Mouse (Mus musculus): ENCODE results near the gene Txndc16. TPM values are rescaled to one million over a fixed set of nuclear protein-coding genes. Genes with fewer than 3 reads are reported as not detected.
A peak's percentile ranks its signal among the peaks of the same experiment; 100 is the strongest.

Gene Txndc16
- polyA plus RNA-seq, 1 experiment from 2014 or later: 17.0 TPM

DNA sequence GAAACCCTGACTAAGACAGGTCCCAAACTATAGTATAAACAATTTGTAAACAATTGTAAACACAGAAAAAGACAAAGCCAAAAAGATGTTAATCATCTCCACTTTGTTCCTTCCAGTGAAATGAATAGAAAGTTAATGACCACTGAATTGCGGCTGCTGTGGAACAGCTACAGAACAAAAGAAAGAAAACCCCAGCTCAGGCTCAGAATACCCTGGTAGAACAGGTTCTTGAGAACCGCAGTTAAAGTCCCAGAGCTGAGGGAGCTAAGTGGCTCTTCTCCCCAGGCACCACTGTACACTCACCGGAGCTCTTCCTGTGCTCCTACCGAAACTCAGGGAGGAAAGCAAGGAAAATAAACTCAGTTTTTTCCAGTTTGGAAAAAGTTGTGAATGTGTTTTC is 9.4 kb downstream of the Txndc16 start:
- Histone ChIP-seq H3K36me3 (peaks cover 18% of the 10 kb centered on the region), H3K4me2 (no peak overlapping the region), H3K27ac (no peak overlapping the region), H3K27me3 (no peaks in the 10 kb centered on the region), H3K4me3 (replicated peaks) (no peak overlapping the region), H3K4me1 (replicated peaks) (no peaks in the 10 kb centered on the region), H3K9me3 (no peaks in the 10 kb centered on the region), H3K9ac (replicated peaks) (no peak overlapping the region)
- WGBS: 79% methylated on average over 4 of the region's 4 CpGs
- ATAC-seq (ENCODE audit: insufficient number of reproducible peaks, insufficient read depth, low FRiP score, low TSS enrichment, low read depth): no peak

DNA sequence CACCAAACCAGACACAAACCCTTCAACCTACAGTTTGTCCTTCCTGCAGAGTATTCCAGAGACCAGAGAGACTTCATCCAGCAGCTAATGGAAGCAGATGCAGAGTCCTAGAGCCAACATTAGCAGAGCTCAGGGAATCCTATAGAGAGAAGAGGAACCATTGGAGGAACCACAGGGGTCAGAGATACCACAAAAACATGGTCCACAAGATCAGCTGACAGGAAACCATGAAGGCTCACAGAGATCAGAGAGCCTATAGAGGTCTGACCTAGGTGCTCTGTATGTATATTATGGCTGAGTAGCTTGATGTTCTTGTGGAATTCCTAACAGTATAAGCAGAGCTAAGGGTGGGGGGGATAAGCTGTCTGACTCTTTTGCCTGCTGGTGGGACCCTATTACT is 19.5 kb downstream of the Txndc16 start:
- no peak overlapping the region for H3K4me2 ChIP-seq
- no peak for ATAC-seq (ENCODE audit: insufficient number of reproducible peaks, insufficient read depth, low FRiP score, low TSS enrichment, low read depth)
- no peaks in the 10 kb centered on the region for H3K9me3 ChIP-seq
- no peaks in the 10 kb centered on the region for H3K4me1 ChIP-seq (replicated peaks)
- H3K4me3 ChIP-seq (replicated peaks): no peak overlapping the region
- H3K9ac ChIP-seq (replicated peaks): no peak overlapping the region
- H3K27me3 ChIP-seq: no peaks in the 10 kb centered on the region
- peaks cover 10% of the 10 kb centered on the region; the same call in 1 of the 2 replicates for H3K36me3 ChIP-seq
- H3K27ac ChIP-seq: no peak overlapping the region

DNA sequence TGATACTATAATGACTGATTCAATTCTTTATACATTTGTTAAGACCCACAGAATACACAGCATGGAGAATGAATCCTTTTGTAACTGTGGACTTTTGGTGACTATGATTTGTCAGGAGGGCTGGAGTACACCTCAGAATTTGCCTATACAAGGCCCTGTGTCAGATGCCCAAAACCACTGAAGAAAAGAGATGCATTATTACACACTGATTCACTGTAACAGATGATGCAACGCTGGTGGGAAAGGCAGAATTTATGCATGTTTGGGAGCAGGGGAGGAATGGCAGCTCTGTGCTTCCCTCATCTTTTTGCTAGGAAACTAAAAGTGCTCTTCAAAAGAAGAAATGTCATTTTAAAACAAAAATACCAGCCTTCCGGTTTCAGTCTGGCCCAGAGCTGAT is 29.1 kb downstream of the Txndc16 start:
- no peak overlapping the region for H3K4me3 ChIP-seq (replicated peaks)
- peaks cover 4% of the 10 kb centered on the region; the same call in 1 of the 2 replicates for H3K36me3 ChIP-seq
- H3K9me3 ChIP-seq: no peaks in the 10 kb centered on the region
- no peaks in the 10 kb centered on the region for H3K4me1 ChIP-seq (replicated peaks)
- WGBS: 89% methylated on average over 2 of the region's 2 CpGs
- H3K27ac ChIP-seq: no peak overlapping the region
- H3K9ac ChIP-seq (replicated peaks): no peak overlapping the region
- no peak for ATAC-seq (ENCODE audit: insufficient number of reproducible peaks, insufficient read depth, low FRiP score, low TSS enrichment, low read depth)
- no peaks in the 10 kb centered on the region for H3K27me3 ChIP-seq
- H3K4me2 ChIP-seq: no peak overlapping the region

DNA sequence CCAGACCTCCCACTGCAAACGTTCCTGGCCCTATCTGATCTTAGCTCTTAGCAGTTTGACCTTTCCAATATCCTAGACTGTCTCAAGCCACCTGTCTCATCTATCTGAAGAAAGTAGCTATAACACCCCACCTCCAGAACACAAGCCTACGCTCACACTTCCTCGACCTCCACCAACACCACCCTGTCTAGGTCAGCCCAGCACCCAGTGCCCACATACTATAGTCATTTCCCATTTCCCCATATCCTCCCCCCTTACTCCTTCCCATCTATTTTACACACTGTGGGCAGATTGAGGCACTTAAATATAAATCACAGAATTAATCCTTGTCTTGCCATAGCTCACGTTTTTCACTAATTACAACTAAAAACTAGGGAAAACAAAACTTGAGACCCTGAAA is 38.5 kb downstream of the Txndc16 start:
- Histone ChIP-seq H3K4me1 (replicated peaks) (no peaks in the 10 kb centered on the region), H3K9me3 (no peaks in the 10 kb centered on the region), H3K27ac (no peak overlapping the region), H3K27me3 (no peaks in the 10 kb centered on the region), H3K9ac (replicated peaks) (no peak overlapping the region), H3K4me2 (no peak overlapping the region), H3K36me3 (no peaks in the 10 kb centered on the region), H3K4me3 (replicated peaks) (no peak overlapping the region)
- ATAC-seq (ENCODE audit: insufficient number of reproducible peaks, insufficient read depth, low FRiP score, low TSS enrichment, low read depth): no peak
- 77% methylated on average over 4 of the region's 4 CpGs for WGBS

DNA sequence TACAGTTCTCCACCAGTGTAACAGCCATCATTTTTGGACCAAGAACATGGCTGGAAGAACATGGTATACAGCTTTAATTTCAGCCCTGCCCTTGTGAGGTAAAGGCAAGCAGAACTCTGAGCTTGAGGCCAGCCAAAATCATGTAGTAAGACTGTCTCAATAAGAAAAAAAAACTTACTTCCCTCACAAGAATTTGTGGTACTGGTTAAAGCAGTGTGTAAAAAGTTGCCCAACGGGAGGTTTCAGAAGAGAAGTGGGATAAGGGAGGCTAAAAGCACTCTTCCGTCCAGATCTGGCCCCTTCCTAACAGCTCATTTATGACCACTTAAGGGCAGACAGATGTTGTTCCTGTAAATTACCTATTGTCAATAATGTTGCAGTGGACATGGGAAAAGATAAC is 40.5 kb downstream of the Txndc16 start:
- ATAC-seq (ENCODE audit: insufficient number of reproducible peaks, insufficient read depth, low FRiP score, low TSS enrichment, low read depth): no peak
- Histone ChIP-seq H3K27ac (no peak overlapping the region), H3K9ac (replicated peaks) (no peak overlapping the region), H3K9me3 (no peaks in the 10 kb centered on the region), H3K4me3 (replicated peaks) (no peak overlapping the region), H3K4me1 (replicated peaks) (peaks cover 6% of the 10 kb centered on the region), H3K4me2 (no peak overlapping the region), H3K36me3 (no peaks in the 10 kb centered on the region), H3K27me3 (no peaks in the 10 kb centered on the region)
- WGBS: 48% methylated on average over 2 of the region's 2 CpGs

DNA sequence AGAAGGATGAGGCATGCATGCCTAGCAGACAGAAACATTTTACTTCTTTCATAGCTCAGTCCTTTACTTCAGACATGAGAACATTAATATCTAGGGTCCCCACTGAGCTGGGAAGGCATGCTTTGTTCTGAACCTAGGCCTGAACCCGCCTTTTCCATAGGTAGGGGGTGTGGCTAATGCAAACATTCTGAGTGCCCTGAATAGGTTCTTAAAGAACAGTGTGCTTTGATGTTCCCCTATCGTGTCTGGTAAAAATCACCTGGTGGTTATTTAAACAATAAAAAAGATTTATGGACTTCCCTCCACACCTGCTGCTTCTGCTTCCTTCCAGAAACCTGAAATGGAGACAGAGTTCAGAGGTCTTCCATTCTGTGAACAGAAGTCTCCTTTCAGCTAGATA is 40.9 kb downstream of the Txndc16 start:
- WGBS: 36% methylated on average over 2 of the region's 2 CpGs
- Histone ChIP-seq H3K9ac (replicated peaks) (no peak overlapping the region), H3K4me1 (replicated peaks) (peaks cover 6% of the 10 kb centered on the region), H3K27ac (no peak overlapping the region), H3K4me3 (replicated peaks) (no peak overlapping the region), H3K36me3 (no peaks in the 10 kb centered on the region), H3K4me2 (no peak overlapping the region), H3K27me3 (no peaks in the 10 kb centered on the region), H3K9me3 (no peaks in the 10 kb centered on the region)
- no peak for ATAC-seq (ENCODE audit: insufficient number of reproducible peaks, insufficient read depth, low FRiP score, low TSS enrichment, low read depth)

DNA sequence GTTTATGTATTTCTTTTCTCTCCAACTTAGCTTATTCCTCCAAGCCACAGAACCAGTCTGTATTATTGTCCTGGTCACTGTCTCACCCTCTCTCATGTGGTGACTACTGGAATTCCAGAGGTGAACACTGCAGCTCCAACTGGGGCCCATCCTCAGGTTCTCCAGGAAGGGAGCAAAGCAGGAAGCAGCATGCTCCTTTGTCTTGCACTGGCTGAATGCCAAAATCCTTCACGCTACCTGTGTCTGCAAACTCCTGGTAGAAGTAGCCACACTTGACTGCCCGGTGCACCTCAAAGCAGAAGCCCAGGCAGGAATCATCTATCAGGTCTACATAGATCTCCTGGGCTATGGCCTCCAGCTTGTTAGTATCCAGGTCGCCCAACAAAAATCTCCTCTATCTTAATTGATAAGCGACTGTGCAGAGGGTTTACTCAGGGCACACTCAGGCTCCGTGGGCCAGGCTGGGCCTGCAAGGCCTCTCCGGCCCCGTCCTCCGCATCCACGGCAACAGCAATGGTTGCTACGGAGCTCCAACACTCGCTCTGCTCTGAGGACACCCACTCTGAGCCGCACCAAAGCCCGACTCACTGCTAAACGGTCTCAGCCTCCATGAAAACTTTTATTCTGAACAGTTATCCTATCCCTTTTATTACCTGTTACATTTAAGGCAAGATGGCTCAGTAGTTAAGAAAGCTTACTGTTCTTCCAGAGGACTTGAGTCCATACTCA is 45.0 kb downstream of the Txndc16 start:
- Histone ChIP-seq H3K4me3 (replicated peaks) (no peak overlapping the region), H3K4me2 (no peak overlapping the region), H3K4me1 (replicated peaks) (peaks cover 6% of the 10 kb centered on the region), H3K9me3 (no peaks in the 10 kb centered on the region; the same call in 1 of the 2 replicates), H3K27me3 (no peaks in the 10 kb centered on the region), H3K27ac (no peak overlapping the region), H3K36me3 (no peaks in the 10 kb centered on the region), H3K9ac (replicated peaks) (no peak overlapping the region)
- ATAC-seq (ENCODE audit: insufficient number of reproducible peaks, insufficient read depth, low FRiP score, low TSS enrichment, low read depth): 0 out of 2 replicates have a peak, but pooled peaks have one; percentile 37
- WGBS: 78% methylated on average over 14 of the region's 14 CpGs

DNA sequence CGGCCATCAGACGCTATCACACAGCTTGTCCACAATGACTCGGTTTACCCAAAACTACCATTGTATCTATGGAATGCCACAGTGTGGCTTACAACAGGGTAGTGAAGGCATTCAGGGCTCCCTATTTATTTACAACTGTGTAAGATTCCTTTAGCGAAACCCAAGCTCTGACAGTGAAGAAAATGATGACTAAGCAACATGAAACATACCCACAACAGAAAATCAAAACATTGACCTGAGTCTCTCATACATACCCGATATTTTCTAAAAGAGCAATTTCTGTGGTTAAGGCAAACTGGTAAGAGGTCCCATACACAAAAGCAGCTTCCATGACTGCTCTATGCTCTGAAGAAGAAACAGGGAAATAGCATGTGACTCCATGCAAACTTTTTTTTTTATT is 47.9 kb downstream of the Txndc16 start:
- Histone ChIP-seq H3K36me3 (no peaks in the 10 kb centered on the region), H3K9ac (replicated peaks) (no peak overlapping the region), H3K4me2 (no peak overlapping the region), H3K4me1 (replicated peaks) (peaks cover 6% of the 10 kb centered on the region), H3K27ac (no peak overlapping the region), H3K9me3 (no peaks in the 10 kb centered on the region; the same call in 1 of the 2 replicates), H3K27me3 (no peaks in the 10 kb centered on the region), H3K4me3 (replicated peaks) (no peak overlapping the region)
- ATAC-seq (ENCODE audit: insufficient number of reproducible peaks, insufficient read depth, low FRiP score, low TSS enrichment, low read depth): no peak
- 95% methylated on average over 5 of the region's 5 CpGs for WGBS

DNA sequence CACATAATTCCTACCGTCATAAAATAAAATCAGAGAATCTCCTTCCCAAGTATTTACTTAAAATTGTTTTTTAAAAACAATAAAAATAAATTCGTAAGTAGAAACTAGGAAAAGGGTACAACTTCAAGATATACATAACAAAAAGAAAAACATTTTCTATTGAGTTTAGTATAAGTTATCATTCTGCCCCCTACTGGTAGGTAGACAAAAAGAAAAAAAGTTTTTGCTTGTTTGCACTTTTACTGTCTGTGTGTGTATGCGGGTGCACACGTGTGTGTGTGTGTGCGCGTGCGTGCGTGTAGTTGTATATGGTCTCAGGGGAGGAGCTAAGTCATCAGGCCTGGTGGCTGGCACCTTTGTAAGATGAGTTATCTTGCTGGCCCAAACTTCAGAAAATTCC is 52.8 kb downstream of the Txndc16 start:
- Histone ChIP-seq H3K4me1 (replicated peaks) (no peaks in the 10 kb centered on the region), H3K9me3 (no peaks in the 10 kb centered on the region), H3K36me3 (0 out of 2 replicates have a peak, but pooled peaks cover 3% of the 10 kb centered on the region), H3K9ac (replicated peaks) (no peak overlapping the region), H3K4me2 (no peak overlapping the region), H3K27ac (no peak overlapping the region), H3K27me3 (no peaks in the 10 kb centered on the region), H3K4me3 (replicated peaks) (no peak overlapping the region)
- WGBS: 87% methylated on average over 8 of the region's 8 CpGs
- ATAC-seq (ENCODE audit: insufficient number of reproducible peaks, insufficient read depth, low FRiP score, low TSS enrichment, low read depth): no peak

DNA sequence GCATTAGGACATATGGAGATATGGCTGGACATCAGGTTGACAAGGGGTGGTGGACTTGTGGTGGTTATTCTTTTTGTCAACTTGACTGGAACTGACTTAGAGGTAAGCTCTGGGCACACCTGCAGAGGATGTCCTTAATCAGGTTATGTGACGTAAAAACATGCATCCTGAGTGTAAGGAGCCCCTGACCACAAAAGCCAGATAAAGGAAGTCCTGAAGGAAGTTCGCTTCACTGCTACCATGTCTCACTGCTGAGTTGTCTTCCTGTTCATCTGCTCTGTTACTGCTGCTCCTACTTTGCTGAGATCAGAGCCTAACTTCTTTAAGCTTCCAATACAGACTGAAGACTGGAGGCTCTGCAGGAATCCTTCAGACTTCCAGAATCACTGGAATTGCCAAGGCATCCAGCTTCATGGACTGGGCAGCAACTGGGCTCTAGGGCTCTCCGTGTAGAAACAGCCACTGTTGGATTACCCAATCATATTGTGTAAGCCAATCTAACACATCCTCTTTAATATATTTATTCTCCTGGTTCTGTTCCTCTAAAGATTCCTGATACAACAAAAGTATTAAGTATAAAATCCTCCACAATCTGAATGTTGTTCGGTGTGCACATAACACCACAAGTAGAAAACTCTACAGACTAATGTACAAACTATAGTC is 64.5 kb downstream of the Txndc16 start:
- 86% methylated on average over 4 of the region's 4 CpGs for WGBS
- H3K9me3 ChIP-seq: no peaks in the 10 kb centered on the region
- no peak overlapping the region for H3K9ac ChIP-seq (replicated peaks)

DNA sequence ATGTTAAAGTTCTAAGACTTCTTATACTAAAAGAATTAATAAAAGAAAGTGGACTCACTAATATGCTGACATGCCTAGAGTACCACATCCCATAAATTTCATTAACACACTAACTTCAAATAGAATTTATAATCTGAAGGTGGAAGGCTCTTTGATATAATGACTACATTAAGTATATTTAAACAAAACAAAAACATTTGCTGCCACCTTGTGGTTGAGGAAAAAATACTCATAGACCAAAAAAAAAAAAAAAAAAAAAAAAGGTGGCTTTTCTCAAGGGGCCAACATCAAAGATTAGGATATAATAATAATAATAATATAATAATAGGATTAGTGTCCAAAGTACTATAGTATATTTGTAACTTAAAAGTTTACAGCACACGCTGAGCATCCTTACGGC is 66.9 kb downstream of the Txndc16 start:
- Histone ChIP-seq H3K27me3 (no peaks in the 10 kb centered on the region), H3K36me3 (peaks cover 5% of the 10 kb centered on the region; the same call in 1 of the 2 replicates), H3K9ac (replicated peaks) (no peak overlapping the region), H3K4me3 (replicated peaks) (no peak overlapping the region), H3K4me2 (no peak overlapping the region), H3K9me3 (no peaks in the 10 kb centered on the region), H3K4me1 (replicated peaks) (no peaks in the 10 kb centered on the region), H3K27ac (no peak overlapping the region)
- ATAC-seq (ENCODE audit: insufficient number of reproducible peaks, insufficient read depth, low FRiP score, low TSS enrichment, low read depth): no peak
- 82% methylated on average over 2 of the region's 2 CpGs for WGBS

More for the DNA sequence above, 64.5 kb downstream of the Txndc16 start:
- Histone ChIP-seq H3K27me3 (no peaks in the 10 kb centered on the region), H3K4me2 (no peak overlapping the region), H3K4me3 (replicated peaks) (no peak overlapping the region), H3K36me3 (no peaks in the 10 kb centered on the region; the same call in 1 of the 2 replicates), H3K27ac (no peak overlapping the region), H3K4me1 (replicated peaks) (no peaks in the 10 kb centered on the region)
- no peak for ATAC-seq (ENCODE audit: insufficient number of reproducible peaks, insufficient read depth, low FRiP score, low TSS enrichment, low read depth)

All from limb, embryonic 12.5 days (tissue).